Comparison of ENCODE assay signal across 25 mouse cellular contexts in the genomic region with DNA sequence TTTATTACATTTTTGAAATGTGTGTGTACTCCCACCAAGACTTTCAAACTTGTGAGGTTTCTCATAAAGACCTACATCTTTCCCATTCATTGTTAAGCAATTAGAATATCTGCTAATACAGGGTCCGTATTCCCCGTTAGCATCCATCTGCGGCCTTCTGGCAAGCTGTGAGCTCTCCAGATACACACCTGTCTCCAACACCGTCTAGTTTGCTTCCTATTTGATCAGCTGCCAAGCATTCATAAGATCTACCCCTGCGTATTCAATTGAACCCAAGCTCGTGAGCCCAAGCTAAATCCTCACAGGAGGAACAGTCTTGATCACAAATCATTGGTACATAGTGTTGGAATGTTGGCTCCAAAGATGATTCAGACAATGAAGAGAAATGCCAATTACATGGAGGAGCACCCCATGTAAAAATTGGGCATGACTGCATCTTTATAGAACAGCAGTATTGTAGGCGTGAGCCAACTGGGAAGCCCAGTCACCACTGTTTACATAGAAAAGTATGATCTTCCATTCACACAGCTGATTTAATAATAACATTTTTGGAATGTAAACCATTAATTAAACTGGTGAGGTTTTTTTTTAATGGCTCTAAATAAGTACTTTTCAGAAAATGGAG.
DNase-seq lines count a peak whose midpoint lies in the region; ATAC-seq and TF ChIP-seq lines count a peak whose summit lies in the region.
"Had no signal": no experiment of that assay in that cellular context is flagged by ENCODE, and none has a peak within 500 bp of the region (broad histone marks: within the 10 kb centered on the region; RNA-seq: fewer than 3 reads in every experiment).

No protein-coding gene starts in this region.

- no peak overlapping the region for H3K9ac ChIP-seq in lung, embryonic 14.5 days
- H3K9ac ChIP-seq: forebrain, embryonic 12.5 days; hindbrain, embryonic 15.5 days; intestine, embryonic 15.5 days; limb, embryonic 15.5 days; liver, embryonic 14.5 days; lung, embryonic 15.5 days; midbrain, embryonic 15.5 days had no signal

- H3K4me3 ChIP-seq in lung, embryonic 14.5 days (ENCODE audit: low read depth, low read length) = no peak overlapping the region
- no peak overlapping the region for H3K4me3 ChIP-seq in embryonic fibroblast, embryonic 13.5 days (ENCODE audit: insufficient read depth, low read length)
- H3K4me3 ChIP-seq: erythroblast, embryonic 14.5 days; forebrain, embryonic 12.5 days; hindbrain, embryonic 15.5 days; intestine, embryonic 15.5 days; limb, embryonic 15.5 days; lung, embryonic 15.5 days; midbrain, embryonic 15.5 days had no signal

- no peaks in the 10 kb centered on the region for H3K36me3 ChIP-seq in lung, embryonic 14.5 days (ENCODE audit: insufficient read depth)
- H3K36me3 ChIP-seq: forebrain, embryonic 12.5 days; hindbrain, embryonic 15.5 days; intestine, embryonic 15.5 days; limb, embryonic 15.5 days; lung, embryonic 15.5 days; midbrain, embryonic 15.5 days had no signal

- H3K9me3 ChIP-seq in lung, embryonic 14.5 days (ENCODE audit: low read depth, low read length) = no peaks in the 10 kb centered on the region
- H3K9me3 ChIP-seq: forebrain, embryonic 12.5 days; hindbrain, embryonic 15.5 days; intestine, embryonic 15.5 days; limb, embryonic 15.5 days; lung, embryonic 15.5 days; midbrain, embryonic 15.5 days had no signal

- H3K4me2 ChIP-seq in lung, embryonic 14.5 days = no peak overlapping the region
- H3K4me2 ChIP-seq: forebrain, embryonic 12.5 days; hindbrain, embryonic 15.5 days; intestine, embryonic 15.5 days; limb, embryonic 15.5 days; lung, embryonic 15.5 days; midbrain, embryonic 15.5 days had no signal

- peak; percentile 19 for DNase-seq in heart, adult 11 months
- no peak for DNase-seq in heart, adult 18-20 months
- peak; percentile 13 for DNase-seq in lung, embryonic 14.5 days
- no peak for DNase-seq in lung, postnatal 14 days
- DNase-seq in telencephalon, adult 2 months (ENCODE audit: low read depth, low spot score) = peak; percentile 24
- DNase-seq in B cell, adult 2 months = no peak
- DNase-seq: adrenal gland, postnatal 14 days; cerebellum, adult 9-11 months; gastrocnemius, postnatal 36 days; heart, postnatal 4 days; kidney, adult 8-10 months; kidney, postnatal 10 days; lung, postnatal 4 days; right cerebral cortex, adult 18-20 months; right cerebral cortex, postnatal 4 days had no signal

- no peaks in the 10 kb centered on the region for H3K27me3 ChIP-seq in lung, embryonic 14.5 days (ENCODE audit: insufficient read depth, low read length)
- H3K27me3 ChIP-seq: forebrain, embryonic 12.5 days; hindbrain, embryonic 15.5 days; intestine, embryonic 15.5 days; limb, embryonic 15.5 days; lung, embryonic 15.5 days; midbrain, embryonic 15.5 days had no signal

- WGBS in lung, embryonic 14.5 days = 61% methylated on average over 7 of the region's 7 CpGs

- H3K4me1 ChIP-seq in lung, embryonic 14.5 days (ENCODE audit: insufficient read depth) = no peaks in the 10 kb centered on the region
- H3K4me1 ChIP-seq in embryonic fibroblast, embryonic 13.5 days (ENCODE audit: control insufficient read depth, insufficient read depth, low read length) = peaks cover 8% of the 10 kb centered on the region
- H3K4me1 ChIP-seq: forebrain, embryonic 12.5 days; intestine, embryonic 15.5 days; midbrain, embryonic 15.5 days had no signal

- TF ChIP-seq POLR2A in embryonic fibroblast, embryonic 13.5 days (IDR thresholded peaks at IDR 0.05; ENCODE audit: low read depth, low read length) = no peak

- TF ChIP-seq CTCF in lung, embryonic 14.5 days (IDR thresholded peaks at IDR 0.05; ENCODE audit: low read depth) = no peak
- TF ChIP-seq CTCF in embryonic fibroblast, embryonic 13.5 days (IDR thresholded peaks at IDR 0.05; ENCODE audit: borderline replicate concordance, insufficient read depth, low read length) = no peak

- ATAC-seq in lung, embryonic 14.5 days (ENCODE audit: insufficient read depth) = no peak
- ATAC-seq: intestine, embryonic 15.5 days; midbrain, embryonic 15.5 days had no signal

- no peak overlapping the region for H3K27ac ChIP-seq in lung, embryonic 14.5 days (ENCODE audit: low read depth)
- peak overlapping the region; percentile 9; the same call in 1 of the 2 replicates for H3K27ac ChIP-seq in embryonic fibroblast, embryonic 13.5 days (ENCODE audit: insufficient read depth, low read length)
- H3K27ac ChIP-seq: forebrain, embryonic 12.5 days; hindbrain, embryonic 15.5 days; intestine, embryonic 15.5 days; limb, embryonic 15.5 days; liver, embryonic 14.5 days; lung, embryonic 15.5 days; midbrain, embryonic 15.5 days; stomach, postnatal 0 days had no signal

Comparison
In these comparisons a context has a peak if more than half of its experiments do, and no peak if none do; other contexts are left out.
1. DNase-seq: peak in heart, adult 11 months (single experiment), lung, embryonic 14.5 days (single experiment) and telencephalon, adult 2 months (single experiment); none in heart, adult 18-20 months (0 of 2), lung, postnatal 14 days (single experiment) and B cell, adult 2 months (0 of 2).